Mouse (Mus musculus) B cell, adult 2 months (primary cell): ENCODE measurements around the gene Olfr1079.
"Not testable (repeated sequence)": the region's sequence is repeated elsewhere in the genome, so short reads cannot be mapped to it uniquely, and the experiment has no call there.

ENCODE experiments used
- DNase-seq, 2 experiments: peaks; one replicate each; pipeline ENCODE4 v3.0.0; 2022

Gene Olfr1079

GRCm38 (mm10) chr2:86542380-86542779 lies at the start of gene Olfr1079:
Gene Olfr1079, minus strand, starts transcription at chr2:86542480.
- DNase-seq: no peak

- not testable (repeated sequence) for DNase-seq
Observed at GRCm38 (mm10) chr2:86558135-86558534, 15.9 kb upstream of the Olfr1079 start, which contains the start of gene Olfr1080. Gene Olfr1080, minus strand, starts transcription at chr2:86558235.

GRCm38 (mm10) chr2:86530991-86531390 lies 11.3 kb downstream of the Olfr1079 start:
- no peak for DNase-seq

- DNase-seq: no peak
Observed at GRCm38 (mm10) chr2:86508161-86508560, 34.1 kb downstream of the Olfr1079 start, which contains the start of gene Olfr1076. Gene Olfr1076, plus strand, starts transcription at chr2:86508461.

GRCm38 (mm10) chr2:86487286-86487685 lies 55.0 kb downstream of the Olfr1079 start, which contains the start of gene Olfr228:
Gene Olfr228, minus strand, starts transcription at chr2:86487386.
- DNase-seq: no peak
